Mouse (Mus musculus) spleen, postnatal 10 days (tissue): Measurements from ENCODE around the gene Plcb4.

Source experiments
- DNase-seq, 2 experiments: peaks; one replicate each; pipeline ENCODE4 v3.0.0; 2021 to 2022; ENCODE audit warnings: low spot score in 2 of 2

Gene Plcb4

GRCm38 (mm10) chr2:135761226-135761802, 102.5 kb downstream of the Plcb4 start:
- DNase-seq: peak in 1 of 2 experiments; percentile 11

GRCm38 (mm10) chr2:135764706-135765105, 105.9 kb downstream of the Plcb4 start:
- no peak for DNase-seq

GRCm38 (mm10) chr2:135766471-135767063, 107.8 kb downstream of the Plcb4 start:
- no peak for DNase-seq

- no peak for DNase-seq
Observed at GRCm38 (mm10) chr2:135767535-135767934, 108.7 kb downstream of the Plcb4 start.

GRCm38 (mm10) chr2:135769701-135770100, 110.9 kb downstream of the Plcb4 start:
- DNase-seq: no peak

GRCm38 (mm10) chr2:135770226-135770625, 111.4 kb downstream of the Plcb4 start:
- no peak for DNase-seq

- no peak for DNase-seq
Observed at GRCm38 (mm10) chr2:135773194-135773972, 114.6 kb downstream of the Plcb4 start.

- no peak for DNase-seq
Observed at GRCm38 (mm10) chr2:135775026-135775425, 116.2 kb downstream of the Plcb4 start.

GRCm38 (mm10) chr2:135776131-135776775, 117.4 kb downstream of the Plcb4 start:
- no peak for DNase-seq

- DNase-seq: no peak
Observed at GRCm38 (mm10) chr2:135781391-135781790, 122.6 kb downstream of the Plcb4 start.

- DNase-seq: no peak
Observed at GRCm38 (mm10) chr2:135787415-135787814, 128.6 kb downstream of the Plcb4 start.

GRCm38 (mm10) chr2:135792907-135793306, 134.1 kb downstream of the Plcb4 start:
- no peak for DNase-seq

- no peak for DNase-seq
Observed at GRCm38 (mm10) chr2:135796684-135797083, 137.9 kb downstream of the Plcb4 start.

GRCm38 (mm10) chr2:135797677-135798546, 139.1 kb downstream of the Plcb4 start:
- DNase-seq: peak in 1 of 2 experiments; percentile 17

GRCm38 (mm10) chr2:135799149-135799770, 140.4 kb downstream of the Plcb4 start:
- no peak for DNase-seq

- no peak for DNase-seq
Observed at GRCm38 (mm10) chr2:135800385-135800784, 141.6 kb downstream of the Plcb4 start.

- DNase-seq: no peak
Observed at GRCm38 (mm10) chr2:135802878-135803450, 144.2 kb downstream of the Plcb4 start.

GRCm38 (mm10) chr2:135805748-135806685, 147.2 kb downstream of the Plcb4 start:
- no peak for DNase-seq

GRCm38 (mm10) chr2:135808342-135808741, 149.5 kb downstream of the Plcb4 start:
- no peak for DNase-seq
